Mouse (Mus musculus): ENCODE measurements at regions not wholly inside any gene's neighbourhood (a gene's known extent, or its start where the extent isn't known, plus 50 kb on each side); places are given as distances from the start of the nearest gene placed in this dataset.
A peak's percentile ranks its signal among the peaks of the same experiment; 100 is the strongest.

DNA sequence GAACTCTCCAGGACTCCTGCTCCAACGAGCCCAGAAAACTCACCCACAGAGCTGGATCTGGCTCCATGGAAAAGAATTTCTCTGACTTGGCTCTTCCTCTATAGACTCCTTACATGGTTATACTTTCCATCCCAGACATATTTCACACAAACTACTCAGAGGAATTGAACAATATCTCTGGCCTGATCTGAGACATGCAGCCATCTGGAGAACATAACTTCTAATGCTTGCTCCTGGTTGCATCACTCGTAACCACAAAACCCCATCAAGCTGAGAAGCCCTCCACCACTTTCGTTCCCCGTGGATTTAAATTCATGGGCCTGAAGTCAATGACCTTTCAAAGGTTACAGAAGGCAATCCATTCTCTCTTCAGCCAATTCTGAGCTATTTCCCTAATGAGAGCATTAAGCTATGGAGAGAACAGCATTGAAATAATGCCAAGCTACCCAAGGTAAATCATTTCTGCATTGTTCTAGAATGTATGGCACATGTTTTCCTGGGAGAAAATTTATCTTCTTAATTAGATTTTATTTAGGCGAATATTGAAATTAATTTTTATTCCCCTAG, 294.0 kb upstream of the Acvr2a start:
- Histone ChIP-seq H3K27ac (replicated peaks) (no peak overlapping the region), H3K36me3 (no peaks in the 10 kb centered on the region), H3K4me2 (no peak overlapping the region), H3K4me3 (no peak overlapping the region), H3K4me1 (replicated peaks) (no peaks in the 10 kb centered on the region), H3K9ac (no peak overlapping the region), H3K27me3 (no peaks in the 10 kb centered on the region), H3K9me3 (no peaks in the 10 kb centered on the region)
- ATAC-seq (ENCODE audit: low read depth) = no peak
- WGBS = 58% methylated on average over 5 of the region's 5 CpGs

DNA sequence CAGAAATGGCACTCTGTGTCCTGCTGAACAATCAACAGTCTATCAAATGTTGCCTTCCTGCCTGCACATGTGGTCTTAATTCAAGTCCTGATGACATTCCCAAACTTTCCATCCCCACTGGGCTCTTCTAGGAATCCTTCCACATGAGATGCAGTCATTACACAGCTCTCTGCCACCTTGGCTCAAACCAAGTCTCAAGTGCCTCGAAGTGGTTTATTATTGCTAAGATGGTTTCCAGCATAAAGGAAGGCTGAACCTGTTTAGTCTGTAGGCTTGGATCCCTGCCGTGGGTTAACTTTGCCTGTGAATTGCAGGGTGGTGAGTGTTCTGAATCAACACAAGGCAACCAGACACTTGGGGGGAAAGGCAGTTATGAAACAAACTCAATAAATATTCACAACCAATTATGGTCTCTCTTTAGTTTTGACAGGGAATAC, 293.4 kb upstream of the Acvr2a start:
- no peaks in the 10 kb centered on the region for H3K36me3 ChIP-seq
- H3K27me3 ChIP-seq = no peaks in the 10 kb centered on the region
- no peaks in the 10 kb centered on the region for H3K4me1 ChIP-seq (replicated peaks)
- no peak overlapping the region for H3K9ac ChIP-seq
- H3K4me2 ChIP-seq = no peak overlapping the region
- no peak overlapping the region for H3K27ac ChIP-seq (replicated peaks)
- H3K9me3 ChIP-seq = no peaks in the 10 kb centered on the region
- H3K4me3 ChIP-seq = no peak overlapping the region
- no peak for ATAC-seq (ENCODE audit: low read depth)
- 61% methylated on average over 2 of the region's 2 CpGs for WGBS

GRCm38 (mm10) chr2:48535453-48535852, 278.5 kb upstream of the Acvr2a start:
- Histone ChIP-seq H3K4me2 (no peak overlapping the region), H3K4me3 (no peak overlapping the region), H3K27me3 (no peaks in the 10 kb centered on the region), H3K27ac (replicated peaks) (no peak overlapping the region), H3K4me1 (replicated peaks) (peaks cover 19% of the 10 kb centered on the region), H3K36me3 (no peaks in the 10 kb centered on the region), H3K9me3 (no peaks in the 10 kb centered on the region), H3K9ac (no peak overlapping the region)
- no peak for ATAC-seq (ENCODE audit: low read depth)
- 90% methylated on average over 2 of the region's 2 CpGs for WGBS

DNA sequence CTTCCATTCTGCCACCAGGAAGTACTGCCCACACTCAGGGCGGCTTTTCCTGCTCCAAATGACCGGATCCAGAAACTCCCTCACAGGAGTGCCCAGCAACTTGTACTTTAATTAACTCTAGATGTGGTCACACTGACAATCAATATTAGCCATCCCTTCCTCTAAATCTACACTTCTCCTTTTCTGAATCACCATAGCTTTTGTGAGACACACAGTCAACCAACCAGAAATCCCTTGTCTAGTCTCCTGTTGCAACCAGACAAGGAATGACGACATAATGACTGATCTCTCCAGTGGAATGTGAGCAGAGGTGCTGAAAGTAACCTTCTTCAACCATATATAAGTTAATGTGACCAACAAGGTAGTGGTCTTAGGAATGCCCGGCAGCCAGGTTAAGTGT, 277.0 kb upstream of the Acvr2a start:
- Histone ChIP-seq H3K4me3 (no peak overlapping the region), H3K27ac (replicated peaks) (no peak overlapping the region), H3K27me3 (no peaks in the 10 kb centered on the region), H3K9me3 (no peaks in the 10 kb centered on the region), H3K9ac (no peak overlapping the region), H3K36me3 (no peaks in the 10 kb centered on the region), H3K4me1 (replicated peaks) (peaks cover 19% of the 10 kb centered on the region), H3K4me2 (no peak overlapping the region)
- WGBS = 77% methylated on average over 4 of the region's 4 CpGs
- ATAC-seq (ENCODE audit: low read depth) = no peak

DNA sequence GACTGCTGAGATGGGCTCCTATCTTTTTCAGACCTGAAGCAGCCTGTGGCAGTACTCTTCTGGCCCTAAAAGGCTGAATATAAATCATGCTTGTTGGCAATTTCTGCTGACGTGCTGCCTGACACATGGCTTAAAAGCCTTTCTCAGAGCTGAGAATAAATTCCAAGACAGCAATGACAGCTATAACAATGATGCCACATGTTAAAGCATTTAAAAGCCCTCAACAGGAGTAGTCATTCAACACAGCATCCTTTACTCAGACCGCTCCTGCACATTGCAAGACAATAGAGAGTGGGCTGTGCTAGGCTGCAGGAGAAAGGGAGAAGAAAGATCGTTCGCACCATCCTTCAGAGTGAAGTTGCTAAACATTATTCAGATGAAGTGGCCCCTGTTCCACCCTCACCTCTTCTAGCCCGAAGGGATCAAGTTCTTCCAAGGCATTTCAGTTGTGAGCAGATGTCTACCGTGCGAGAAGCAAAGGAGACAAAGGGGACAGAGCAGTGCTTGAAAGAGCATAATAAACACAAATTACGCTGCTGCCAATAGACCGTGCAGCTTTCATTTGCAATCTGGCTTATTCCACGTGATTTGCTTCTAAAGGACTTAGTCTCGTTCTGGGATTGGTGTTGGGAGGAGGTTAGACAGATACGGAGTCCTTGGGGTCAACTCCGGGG, 275.1 kb upstream of the Acvr2a start:
- Histone ChIP-seq H3K36me3 (no peaks in the 10 kb centered on the region), H3K4me3 (peak overlapping the region; percentile 27), H3K27ac (replicated peaks) (peak overlapping the region; percentile 85), H3K27me3 (no peaks in the 10 kb centered on the region), H3K4me2 (peak overlapping the region; percentile 55), H3K9ac (peak overlapping the region; percentile 60), H3K9me3 (no peaks in the 10 kb centered on the region), H3K4me1 (replicated peaks) (peaks cover 19% of the 10 kb centered on the region)
- peak; percentile 92 for ATAC-seq (ENCODE audit: low read depth)
- WGBS = 9% methylated on average over 13 of the region's 13 CpGs

DNA sequence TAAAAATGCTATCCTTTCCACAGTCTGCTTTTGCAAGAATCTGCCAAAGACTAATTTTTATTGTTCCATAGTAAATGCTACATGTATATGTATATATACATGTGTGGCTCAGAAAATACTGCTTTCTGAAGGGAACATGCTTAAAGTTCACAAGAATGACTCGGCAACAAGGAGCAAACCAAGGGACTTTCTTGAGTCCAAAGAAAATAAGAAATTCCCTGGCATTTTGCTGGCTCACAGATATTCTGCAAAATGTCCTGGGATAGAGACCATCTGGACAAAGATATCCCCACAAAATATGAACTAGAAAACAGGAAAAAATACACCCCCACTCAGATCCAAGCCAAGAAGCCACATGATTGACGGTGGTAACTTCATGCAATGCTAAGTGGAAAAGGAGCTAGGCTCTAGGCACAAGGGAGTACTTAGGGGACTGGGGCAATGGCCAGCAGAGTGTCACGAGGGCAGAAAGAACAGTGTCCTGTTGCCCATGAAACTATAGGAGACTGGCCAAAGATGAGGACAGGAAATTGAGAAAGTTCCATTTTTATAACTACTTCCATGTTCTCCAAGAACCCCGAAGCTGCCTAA, 274.3 kb upstream of the Acvr2a start:
- no peaks in the 10 kb centered on the region for H3K9me3 ChIP-seq
- peak overlapping the region; percentile 60; the same call in 1 of the 2 replicates for H3K9ac ChIP-seq
- H3K4me3 ChIP-seq = peak overlapping the region; percentile 27
- no peak for ATAC-seq (ENCODE audit: low read depth)
- peak overlapping the region; percentile 55 for H3K4me2 ChIP-seq
- no peaks in the 10 kb centered on the region for H3K27me3 ChIP-seq
- peak overlapping the region; percentile 85 for H3K27ac ChIP-seq (replicated peaks)
- no peaks in the 10 kb centered on the region for H3K36me3 ChIP-seq
- 55% methylated on average over 4 of the region's 4 CpGs for WGBS
- peaks cover 19% of the 10 kb centered on the region for H3K4me1 ChIP-seq (replicated peaks)

- ATAC-seq (ENCODE audit: low read depth) = no peak
- no peaks in the 10 kb centered on the region for H3K27me3 ChIP-seq
- H3K4me3 ChIP-seq = no peak overlapping the region
- no peak overlapping the region for H3K27ac ChIP-seq (replicated peaks)
- no peak overlapping the region for H3K9ac ChIP-seq
- H3K4me2 ChIP-seq = no peak overlapping the region
- H3K36me3 ChIP-seq = no peaks in the 10 kb centered on the region
- 52% methylated on average over 4 of the region's 4 CpGs for WGBS
- no peaks in the 10 kb centered on the region for H3K9me3 ChIP-seq
- peaks cover 8% of the 10 kb centered on the region for H3K4me1 ChIP-seq (replicated peaks)
These were observed 269.5 kb upstream of the Acvr2a start for GRCm38 (mm10) chr2:48544377-48544776.

GRCm38 (mm10) chr2:48545072-48545471, 268.8 kb upstream of the Acvr2a start:
- Histone ChIP-seq H3K27me3 (no peaks in the 10 kb centered on the region), H3K9ac (no peak overlapping the region), H3K36me3 (no peaks in the 10 kb centered on the region), H3K4me3 (no peak overlapping the region), H3K4me1 (replicated peaks) (peaks cover under 1% of the 10 kb centered on the region; the same call in 1 of the 2 replicates), H3K27ac (replicated peaks) (no peak overlapping the region), H3K9me3 (no peaks in the 10 kb centered on the region), H3K4me2 (no peak overlapping the region)
- ATAC-seq (ENCODE audit: low read depth) = no peak
- WGBS = 65% methylated on average over 4 of the region's 4 CpGs

DNA sequence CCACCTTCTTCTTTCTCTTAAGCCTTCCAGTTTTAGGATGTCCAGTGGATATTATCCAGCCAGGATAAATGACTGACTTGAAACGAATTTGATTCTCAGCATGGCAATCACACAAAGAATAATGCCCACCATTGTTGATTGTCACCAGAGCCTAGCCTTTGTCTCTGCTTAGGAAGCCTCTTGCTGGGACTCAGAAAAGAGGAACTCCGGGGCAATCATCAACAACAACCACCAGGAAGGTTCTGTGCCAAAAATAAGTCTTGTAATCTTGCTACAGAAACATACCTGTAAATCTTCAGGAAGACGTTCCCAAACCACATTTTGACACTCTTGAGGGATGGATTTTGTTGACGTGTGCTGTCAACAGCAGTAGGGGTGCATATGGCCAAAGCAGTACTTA, 268.2 kb upstream of the Acvr2a start:
- no peak overlapping the region for H3K27ac ChIP-seq (replicated peaks)
- 58% methylated on average over 4 of the region's 4 CpGs for WGBS
- H3K9me3 ChIP-seq = no peaks in the 10 kb centered on the region
- H3K36me3 ChIP-seq = no peaks in the 10 kb centered on the region
- H3K27me3 ChIP-seq = no peaks in the 10 kb centered on the region
- H3K4me3 ChIP-seq = no peak overlapping the region
- H3K4me2 ChIP-seq = no peak overlapping the region
- no peak overlapping the region for H3K9ac ChIP-seq
- no peak for ATAC-seq (ENCODE audit: low read depth)
- no peaks in the 10 kb centered on the region for H3K4me1 ChIP-seq (replicated peaks)

GRCm38 (mm10) chr2:48546194-48546593, 267.7 kb upstream of the Acvr2a start:
- Histone ChIP-seq H3K4me2 (no peak overlapping the region), H3K9ac (no peak overlapping the region), H3K27ac (replicated peaks) (no peak overlapping the region), H3K4me1 (replicated peaks) (no peaks in the 10 kb centered on the region), H3K4me3 (no peak overlapping the region), H3K27me3 (no peaks in the 10 kb centered on the region), H3K9me3 (no peaks in the 10 kb centered on the region), H3K36me3 (no peaks in the 10 kb centered on the region)
- no peak for ATAC-seq (ENCODE audit: low read depth)
- WGBS = 91% methylated on average over 4 of the region's 4 CpGs

DNA sequence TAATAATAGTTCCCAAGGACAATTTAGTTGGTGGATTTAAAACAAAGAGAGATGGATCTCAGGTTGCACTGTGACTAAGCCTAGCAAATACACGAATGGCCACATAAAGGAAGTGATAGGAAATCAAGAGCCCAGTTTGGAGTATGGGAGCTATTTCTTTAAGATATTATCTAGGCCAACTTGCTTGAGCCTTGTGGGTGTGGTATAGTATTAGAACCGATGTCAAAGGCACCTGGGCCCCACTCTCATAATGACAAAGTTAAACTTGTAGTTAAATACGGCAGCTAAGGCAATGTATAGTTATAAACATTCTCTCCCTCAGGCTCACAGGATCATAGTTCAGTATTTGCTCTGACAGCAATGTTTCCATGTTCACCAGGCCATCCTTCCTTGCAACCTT, 257.3 kb upstream of the Acvr2a start:
- no peaks in the 10 kb centered on the region for H3K9me3 ChIP-seq
- no peaks in the 10 kb centered on the region for H3K27me3 ChIP-seq
- no peaks in the 10 kb centered on the region for H3K36me3 ChIP-seq
- H3K27ac ChIP-seq (replicated peaks) = no peak overlapping the region
- no peak overlapping the region for H3K4me2 ChIP-seq
- H3K4me1 ChIP-seq (replicated peaks) = no peaks in the 10 kb centered on the region
- no peak overlapping the region for H3K9ac ChIP-seq
- no peak for ATAC-seq (ENCODE audit: low read depth)
- no peak overlapping the region for H3K4me3 ChIP-seq
- WGBS = 79% methylated on average over 3 of the region's 3 CpGs

DNA sequence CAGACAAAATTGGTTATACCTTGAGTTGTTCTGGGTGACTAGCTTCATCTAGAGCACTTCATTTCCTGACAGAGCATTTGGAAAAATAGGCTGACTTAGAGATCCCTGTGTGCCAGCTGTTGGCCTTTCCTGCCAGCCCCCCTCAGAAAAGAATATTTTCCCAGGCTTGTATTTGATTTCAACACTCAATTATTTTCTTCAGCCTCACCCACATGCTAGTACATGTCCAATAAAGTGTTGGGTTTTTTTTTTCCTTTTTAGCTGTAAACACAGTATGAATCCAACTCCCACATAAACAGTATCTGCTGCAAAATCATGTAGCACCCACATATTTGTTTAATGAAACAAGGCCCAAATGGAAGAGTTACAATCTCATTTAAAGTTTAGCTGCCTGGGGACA, 256.8 kb upstream of the Acvr2a start:
- no peak overlapping the region for H3K4me2 ChIP-seq
- no peak for ATAC-seq (ENCODE audit: low read depth)
- no peaks in the 10 kb centered on the region for H3K36me3 ChIP-seq
- H3K9me3 ChIP-seq = no peaks in the 10 kb centered on the region
- H3K27me3 ChIP-seq = no peaks in the 10 kb centered on the region
- no peak overlapping the region for H3K4me3 ChIP-seq
- H3K27ac ChIP-seq (replicated peaks) = no peak overlapping the region
- no peaks in the 10 kb centered on the region for H3K4me1 ChIP-seq (replicated peaks)
- no peak overlapping the region for H3K9ac ChIP-seq

DNA sequence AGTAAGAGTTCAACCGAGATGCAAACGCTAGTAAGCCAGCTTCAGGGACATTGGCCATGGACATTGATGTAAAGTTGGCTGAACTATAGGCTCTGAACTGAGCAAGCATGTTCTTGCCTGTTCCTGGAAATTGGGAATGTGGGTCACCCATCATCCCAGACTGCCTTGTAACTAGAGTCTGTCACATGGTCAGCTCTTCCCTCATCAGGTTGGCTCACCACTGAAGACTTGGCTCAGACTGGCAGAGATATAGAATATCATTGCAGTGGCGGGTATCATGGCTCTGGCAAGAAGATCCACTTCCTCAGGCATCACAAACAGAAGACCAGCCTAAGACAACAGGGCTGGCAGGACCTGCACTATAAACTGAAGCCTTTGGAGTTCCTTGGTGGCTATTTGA, 255.3 kb upstream of the Acvr2a start:
- 94% methylated on average over 3 of the region's 3 CpGs for WGBS
- H3K27ac ChIP-seq (replicated peaks) = no peak overlapping the region
- no peak overlapping the region for H3K4me2 ChIP-seq
- H3K9ac ChIP-seq = no peak overlapping the region
- H3K27me3 ChIP-seq = no peaks in the 10 kb centered on the region
- H3K4me3 ChIP-seq = no peak overlapping the region
- ATAC-seq (ENCODE audit: low read depth) = no peak
- no peaks in the 10 kb centered on the region for H3K36me3 ChIP-seq
- no peaks in the 10 kb centered on the region for H3K9me3 ChIP-seq
- H3K4me1 ChIP-seq (replicated peaks) = no peaks in the 10 kb centered on the region

Measured in neural tube, embryonic 13.5 days (tissue).